Comparison of ENCODE assay signal across 15 mouse cellular contexts in genomic region chr19:31106835-31107554, GRCm38 (mm10). TPM values are rescaled to one million over a fixed set of nuclear protein-coding genes. Genes with fewer than 3 reads are reported as not detected.
A peak's percentile ranks its signal among the peaks of the same experiment; 100 is the strongest.
DNase-seq lines count a peak whose midpoint lies in the region; ATAC-seq and TF ChIP-seq lines count a peak whose summit lies in the region.
"Had no signal": no experiment of that assay in that cellular context is flagged by ENCODE, and none has a peak within 500 bp of the region (broad histone marks: within the 10 kb centered on the region; RNA-seq: fewer than 3 reads in every experiment).

No protein-coding gene starts in this region.

- no peaks in the 10 kb centered on the region for H3K36me3 ChIP-seq in forebrain, embryonic 11.5 days (ENCODE audit: control insufficient read depth, insufficient read depth, low read length)
- H3K36me3 ChIP-seq in forebrain, postnatal 0 days (ENCODE audit: insufficient read depth) = no peaks in the 10 kb centered on the region
- H3K36me3 ChIP-seq in ES-E14 (ENCODE audit: control insufficient read depth, insufficient read depth, low read length, poor library complexity, severe bottlenecking) = no peaks in the 10 kb centered on the region
- no peaks in the 10 kb centered on the region for H3K36me3 ChIP-seq in embryonic facial prominence, embryonic 12.5 days
- no peaks in the 10 kb centered on the region for H3K36me3 ChIP-seq in liver, embryonic 15.5 days (replicated peaks)
- H3K36me3 ChIP-seq: heart, embryonic 12.5 days; hindbrain, embryonic 13.5 days had no signal

- no peak for TF ChIP-seq CTCF in forebrain, postnatal 0 days (IDR thresholded peaks at IDR 0.05; ENCODE audit: low read depth)

- in situ Hi-C loops in ES-E14 (cut with MboI; ENCODE audit: low sequenced_read_pairs in 2 of 2, unreplicated experiment in 2 of 2) = no loop called here

- no peak overlapping the region for H3K27ac ChIP-seq in forebrain, embryonic 11.5 days (ENCODE audit: low read depth, low read length)
- H3K27ac ChIP-seq in forebrain, postnatal 0 days (ENCODE audit: low read depth, low read length) = no peak overlapping the region
- no peak overlapping the region for H3K27ac ChIP-seq in ES-E14 (ENCODE audit: insufficient read depth, low read depth, low read length, poor library complexity, severe bottlenecking)
- H3K27ac ChIP-seq in embryonic facial prominence, embryonic 12.5 days = no peak overlapping the region
- no peak overlapping the region for H3K27ac ChIP-seq in liver, embryonic 15.5 days (replicated peaks)
- H3K27ac ChIP-seq: hindbrain, embryonic 13.5 days had no signal

- no peaks in the 10 kb centered on the region for H3K27me3 ChIP-seq in forebrain, embryonic 11.5 days (ENCODE audit: control insufficient read depth, insufficient read depth, low read length)
- no peaks in the 10 kb centered on the region for H3K27me3 ChIP-seq in forebrain, postnatal 0 days (ENCODE audit: insufficient read depth, low read length)
- no peaks in the 10 kb centered on the region for H3K27me3 ChIP-seq in embryonic facial prominence, embryonic 12.5 days
- no peaks in the 10 kb centered on the region for H3K27me3 ChIP-seq in liver, embryonic 15.5 days
- H3K27me3 ChIP-seq: heart, embryonic 12.5 days; hindbrain, embryonic 13.5 days had no signal

- H3K9ac ChIP-seq in forebrain, embryonic 11.5 days (ENCODE audit: low read length) = no peak overlapping the region
- no peak overlapping the region for H3K9ac ChIP-seq in forebrain, postnatal 0 days
- no peak overlapping the region; the same call in 1 of the 2 replicates for H3K9ac ChIP-seq in ES-E14 (ENCODE audit: insufficient read depth, low read depth, low read length, poor library complexity, severe bottlenecking)
- no peak overlapping the region for H3K9ac ChIP-seq in embryonic facial prominence, embryonic 12.5 days
- no peak overlapping the region for H3K9ac ChIP-seq in liver, embryonic 15.5 days
- H3K9ac ChIP-seq: heart, embryonic 12.5 days; hindbrain, embryonic 13.5 days had no signal

- peak; percentile 56 for DNase-seq in forebrain, embryonic 11.5 days (ENCODE audit: low spot score)
- no peak for DNase-seq in forebrain, postnatal 0 days
- DNase-seq in ES-E14 (ENCODE audit: low read depth, low spot score) (peak; percentile 13), adipocyte (ENCODE audit: low spot score) (no peak)
- no peak for DNase-seq in thymus, postnatal 25 days
- DNase-seq in thymus, adult 18-20 months = no peak
- DNase-seq: cerebellum, postnatal 14 days; kidney, adult 11 months; lung, postnatal 14 days; thymus, adult 2 months had no signal

- H3K4me3 ChIP-seq in forebrain, embryonic 11.5 days (ENCODE audit: low read depth, low read length) = no peak overlapping the region
- no peak overlapping the region for H3K4me3 ChIP-seq in forebrain, postnatal 0 days (ENCODE audit: low read depth, low read length)
- H3K4me3 ChIP-seq in ES-E14 (ENCODE audit: insufficient read depth in 1 of 2, low read depth in 1 of 2, low read length in 2 of 2, poor library complexity in 1 of 2, severe bottlenecking in 1 of 2) = no peak overlapping the region; a peak in 1 of 4 replicates
- no peak overlapping the region for H3K4me3 ChIP-seq in embryonic facial prominence, embryonic 12.5 days
- H3K4me3 ChIP-seq in liver, embryonic 15.5 days (replicated peaks) = no peak overlapping the region
- H3K4me3 ChIP-seq: heart, embryonic 12.5 days; hindbrain, embryonic 13.5 days had no signal

- no peak for ATAC-seq in forebrain, embryonic 11.5 days (replicated peaks; ENCODE audit: low FRiP score)
- ATAC-seq in forebrain, postnatal 0 days = no peak
- peak; percentile 41; the same call in 1 of the 2 replicates for ATAC-seq in embryonic facial prominence, embryonic 12.5 days (ENCODE audit: insufficient number of reproducible peaks, insufficient read depth, low FRiP score, low TSS enrichment)
- peak; percentile 86 for ATAC-seq in liver, embryonic 15.5 days (ENCODE audit: insufficient read depth)

- no peaks in the 10 kb centered on the region for H3K9me3 ChIP-seq in forebrain, embryonic 11.5 days (ENCODE audit: control insufficient read depth, low read length)
- H3K9me3 ChIP-seq in forebrain, postnatal 0 days (ENCODE audit: low read length) = no peaks in the 10 kb centered on the region
- no peaks in the 10 kb centered on the region for H3K9me3 ChIP-seq in ES-E14 (ENCODE audit: control insufficient read depth, insufficient read depth, low read depth, low read length)
- no peaks in the 10 kb centered on the region for H3K9me3 ChIP-seq in embryonic facial prominence, embryonic 12.5 days
- no peaks in the 10 kb centered on the region for H3K9me3 ChIP-seq in liver, embryonic 15.5 days (replicated peaks)
- H3K9me3 ChIP-seq: heart, embryonic 12.5 days; hindbrain, embryonic 13.5 days had no signal

- H3K4me2 ChIP-seq in forebrain, embryonic 11.5 days (ENCODE audit: low read depth, low read length, severe bottlenecking) = no peak overlapping the region
- H3K4me2 ChIP-seq in forebrain, postnatal 0 days (ENCODE audit: low read depth) = no peak overlapping the region
- no peak overlapping the region for H3K4me2 ChIP-seq in embryonic facial prominence, embryonic 12.5 days (replicated peaks)
- H3K4me2 ChIP-seq in liver, embryonic 15.5 days = 0 out of 2 replicates have a peak overlapping the region, but pooled peaks have one; percentile 3
- H3K4me2 ChIP-seq: heart, embryonic 12.5 days; hindbrain, embryonic 13.5 days had no signal

- WGBS in forebrain, embryonic 11.5 days = 37% methylated on average over 9 of the region's 9 CpGs
- WGBS in forebrain, postnatal 0 days = 46% methylated on average over 9 of the region's 9 CpGs
- WGBS in embryonic facial prominence, embryonic 12.5 days = 20% methylated on average over 9 of the region's 9 CpGs
- 26% methylated on average over 9 of the region's 9 CpGs for WGBS in liver, embryonic 15.5 days (ENCODE audit: insufficient replicate concordance)

- H3K4me1 ChIP-seq in forebrain, embryonic 11.5 days (replicated peaks; ENCODE audit: control insufficient read depth, insufficient read depth, low read length) = no peaks in the 10 kb centered on the region
- H3K4me1 ChIP-seq in forebrain, postnatal 0 days (ENCODE audit: insufficient read depth) = no peaks in the 10 kb centered on the region
- H3K4me1 ChIP-seq in ES-E14 (ENCODE audit: control insufficient read depth in 2 of 2, insufficient read depth in 2 of 2, low read length in 2 of 2, poor library complexity in 1 of 2) = peaks cover 13 to 19% of the 10 kb centered on the region in 2 experiments; a peak in 3 of 4 replicates
- H3K4me1 ChIP-seq in embryonic facial prominence, embryonic 12.5 days = peaks cover 9% of the 10 kb centered on the region
- H3K4me1 ChIP-seq in liver, embryonic 15.5 days (replicated peaks) = peaks cover 15% of the 10 kb centered on the region
- H3K4me1 ChIP-seq: hindbrain, embryonic 13.5 days had no signal

TF ChIP-seq in ES-E14, 5 proteins besides CTCF, POLR2A, EP300 and RAD21:
- TF ChIP-seq HCFC1 (IDR thresholded peaks at IDR 0.05; ENCODE audit: borderline replicate concordance, insufficient read depth, low read length) (no peak), MAFK (IDR thresholded peaks at IDR 0.05; ENCODE audit: insufficient read depth, low read depth, low read length) (no peak), ZNF384 (IDR thresholded peaks at IDR 0.05; ENCODE audit: low read depth, low read length) (0 out of 2 replicates have a peak, but pooled peaks have one; percentile 19), ZC3H11A (IDR thresholded peaks at IDR 0.05; ENCODE audit: borderline replicate concordance, low read depth, low read length) (no peak), CHD2 (IDR thresholded peaks at IDR 0.05; ENCODE audit: low read depth, low read length) (no peak)

RNA-seq across cellular contexts. Expression of gene Cstf2t, which starts 24.4 kb away (rescaled TPM):
- 45.2 and 45.8 TPM in 2 replicates for polyA plus RNA-seq in forebrain, embryonic 11.5 days (2014; fragmentation: Nextera tagmentation; extraction: Ambion mirVana)
- 72.9 and 90.9 TPM in 2 replicates for total RNA-seq in forebrain, postnatal 0 days (2014; rRNA removed)
- 53.6 and 59.5 TPM in 2 replicates for polyA plus RNA-seq in forebrain, postnatal 0 days (2015; fragmentation: Nextera tagmentation; extraction: Ambion mirVana)
- 23.7 and 27.7 TPM in 2 replicates for total RNA-seq in ES-E14 (2012; rRNA removed)
- 74.9 and 78.5 TPM in 2 replicates for polyA plus RNA-seq in embryonic facial prominence, embryonic 12.5 days (2016; fragmentation: Nextera tagmentation; extraction: Ambion mirVana)
- polyA plus RNA-seq in liver, embryonic 15.5 days (2015; fragmentation: Nextera tagmentation; extraction: Ambion mirVana) = 12.1 and 12.3 TPM in 2 replicates
- total RNA-seq: MEL had no signal

Comparison
In these comparisons a context has a peak if more than half of its experiments do, and no peak if none do; other contexts are left out.
1. DNase-seq: peak in forebrain, embryonic 11.5 days (single experiment) and ES-E14 (single experiment); none in forebrain, postnatal 0 days (single experiment), adipocyte (single experiment), thymus, postnatal 25 days (single experiment) and thymus, adult 18-20 months (0 of 2).
2. ATAC-seq: peak in embryonic facial prominence, embryonic 12.5 days (single experiment) and liver, embryonic 15.5 days (single experiment); none in forebrain, embryonic 11.5 days (single experiment) and forebrain, postnatal 0 days (single experiment).